Mouse (Mus musculus): ENCODE results near the gene Lrrk1. TPM values are rescaled to one million over a fixed set of nuclear protein-coding genes. Genes with fewer than 3 reads are reported as not detected.
"Not testable (repeated sequence)": the region's sequence is repeated elsewhere in the genome, so short reads cannot be mapped to it uniquely, and the experiment has no call there.

Lrrk1 gene
- polyA plus RNA-seq, 1 experiment from 2014 or later, result 29.3 TPM

DNA sequence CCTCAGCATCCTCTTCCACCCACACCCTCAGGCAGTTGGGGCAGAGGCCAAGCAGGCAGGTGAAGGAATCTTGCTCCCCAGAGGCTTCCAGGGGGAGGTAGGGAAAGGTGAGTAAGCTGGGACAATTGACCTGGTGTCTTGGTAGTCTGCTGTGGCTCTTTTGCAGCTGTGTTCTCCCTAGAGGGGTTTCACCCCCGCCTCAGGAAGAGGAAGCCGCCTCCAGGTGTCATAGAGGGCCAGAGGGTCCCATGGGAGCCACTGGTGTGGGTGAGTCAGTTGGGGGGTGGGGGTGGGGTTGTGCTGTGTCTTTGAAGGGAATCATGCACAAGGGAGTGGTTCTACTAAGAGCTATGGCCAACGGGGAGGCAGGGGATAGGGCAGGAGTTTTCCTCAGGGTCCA is 193.6 kb downstream of the Lrrk1 start:
- 67% methylated on average over 3 of the region's 3 CpGs for WGBS
- ATAC-seq (ENCODE audit: low read depth), result no peak
- no peaks in the 10 kb centered on the region for H3K36me3 ChIP-seq (ENCODE audit: control insufficient read depth, insufficient read depth, low read length)
- H3K9ac ChIP-seq (ENCODE audit: low read length), result no peak overlapping the region
- H3K9me3 ChIP-seq (ENCODE audit: control insufficient read depth, low read length), result no peaks in the 10 kb centered on the region
- peaks cover 14% of the 10 kb centered on the region for H3K4me1 ChIP-seq (replicated peaks; ENCODE audit: control insufficient read depth, insufficient read depth, low read length)
- H3K4me2 ChIP-seq (ENCODE audit: low read depth, low read length), result no peak overlapping the region
- no peak overlapping the region for H3K4me3 ChIP-seq (ENCODE audit: low read length)
- H3K27me3 ChIP-seq (ENCODE audit: control insufficient read depth, insufficient read depth, low read depth, low read length), result no peaks in the 10 kb centered on the region
- no peak overlapping the region for H3K27ac ChIP-seq (ENCODE audit: low read length)

DNA sequence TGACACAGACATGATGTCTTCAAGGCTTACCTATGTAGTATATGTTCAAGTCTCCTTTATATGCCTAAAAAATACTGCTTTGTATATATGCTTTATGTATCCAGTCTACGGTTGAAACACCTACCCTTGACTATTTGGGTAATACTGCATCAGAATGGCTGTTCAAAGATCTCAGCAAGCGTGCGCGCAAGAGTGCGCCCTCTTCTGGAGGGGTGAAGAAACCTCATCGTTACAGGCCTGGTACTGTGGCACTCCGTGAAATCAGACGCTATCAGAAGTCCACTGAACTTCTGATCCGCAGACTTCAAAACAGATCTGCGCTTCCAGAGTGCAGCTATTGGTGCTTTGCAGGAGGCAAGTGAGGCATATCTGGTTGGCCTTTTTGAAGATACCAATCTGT is 197.8 kb downstream of the Lrrk1 start:
- not testable (repeated sequence) for ATAC-seq (ENCODE audit: low read depth); H3K36me3 ChIP-seq (ENCODE audit: control insufficient read depth, insufficient read depth, low read length); H3K27ac ChIP-seq (ENCODE audit: low read length); H3K4me1 ChIP-seq (replicated peaks; ENCODE audit: control insufficient read depth, insufficient read depth, low read length); H3K9me3 ChIP-seq (ENCODE audit: control insufficient read depth, low read length); H3K27me3 ChIP-seq (ENCODE audit: control insufficient read depth, insufficient read depth, low read depth, low read length); H3K4me2 ChIP-seq (ENCODE audit: low read depth, low read length); H3K9ac ChIP-seq (ENCODE audit: low read length); H3K4me3 ChIP-seq (ENCODE audit: low read length)
- WGBS, result 86% methylated on average over 10 of the region's 10 CpGs

DNA sequence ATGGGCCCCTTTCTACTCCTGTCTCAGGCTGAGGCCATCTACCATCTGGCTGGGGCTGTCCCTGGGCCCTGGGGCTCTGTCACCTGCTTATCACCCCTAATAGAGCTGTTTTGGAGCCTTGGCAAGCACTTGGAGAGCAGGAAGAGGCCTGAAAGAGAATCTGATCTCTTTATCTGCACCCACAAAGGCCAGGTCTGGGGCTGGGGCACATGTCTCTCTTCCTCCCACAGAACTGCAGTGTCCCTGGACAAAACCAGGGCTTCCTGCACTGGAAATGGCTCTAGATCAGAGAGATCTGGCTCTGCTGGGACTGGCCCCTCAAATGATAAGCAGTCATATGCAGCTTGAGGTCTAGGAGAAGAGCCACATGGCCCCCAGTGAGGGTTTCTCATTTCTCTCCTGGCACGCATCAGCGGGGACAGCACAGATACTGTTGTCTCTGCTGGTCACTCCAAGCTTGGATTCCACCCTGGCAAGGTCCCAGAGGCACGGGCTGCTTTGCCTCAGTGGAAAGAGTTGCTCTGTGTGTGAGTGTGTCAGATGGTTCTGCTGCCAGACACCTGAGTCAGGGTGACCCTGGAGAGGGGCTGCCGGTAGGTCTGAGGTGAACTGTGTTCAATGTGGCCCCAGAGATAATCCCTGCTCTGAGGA is 200.4 kb downstream of the Lrrk1 start:
- Histone ChIP-seq H3K9me3 (ENCODE audit: control insufficient read depth, low read length) (no peaks in the 10 kb centered on the region), H3K27me3 (ENCODE audit: control insufficient read depth, insufficient read depth, low read depth, low read length) (no peaks in the 10 kb centered on the region), H3K4me3 (ENCODE audit: low read length) (no peak overlapping the region), H3K4me2 (ENCODE audit: low read depth, low read length) (no peak overlapping the region), H3K4me1 (replicated peaks; ENCODE audit: control insufficient read depth, insufficient read depth, low read length) (peaks cover 7% of the 10 kb centered on the region), H3K27ac (ENCODE audit: low read length) (no peak overlapping the region), H3K9ac (ENCODE audit: low read length) (no peak overlapping the region), H3K36me3 (ENCODE audit: control insufficient read depth, insufficient read depth, low read length) (no peaks in the 10 kb centered on the region)
- ATAC-seq (ENCODE audit: low read depth), result 0 out of 2 replicates have a peak, but pooled peaks have one; percentile 4
- WGBS, result 71% methylated on average over 4 of the region's 4 CpGs

DNA sequence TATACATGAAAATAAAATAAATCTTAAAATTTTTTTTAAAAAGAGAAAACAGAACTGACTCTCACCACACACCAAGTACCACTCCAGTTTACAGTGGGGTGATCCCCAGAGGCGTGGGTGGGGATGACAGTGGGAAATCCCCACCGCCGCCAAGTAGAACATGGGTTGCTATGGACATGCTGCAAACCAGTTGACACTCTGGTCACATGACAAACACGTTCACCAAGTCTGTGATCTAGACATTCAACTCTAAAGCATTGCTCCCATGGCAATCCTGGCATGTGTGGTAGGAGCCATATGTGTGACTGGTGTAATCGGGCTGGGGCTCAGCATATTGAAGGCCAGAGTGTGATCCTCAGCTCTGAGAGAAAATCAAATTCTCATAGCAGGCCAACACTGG is 202.8 kb downstream of the Lrrk1 start:
- 87% methylated on average over 5 of the region's 5 CpGs for WGBS
- no peaks in the 10 kb centered on the region for H3K36me3 ChIP-seq (ENCODE audit: control insufficient read depth, insufficient read depth, low read length)
- no peak overlapping the region for H3K9ac ChIP-seq (ENCODE audit: low read length)
- H3K27me3 ChIP-seq (ENCODE audit: control insufficient read depth, insufficient read depth, low read depth, low read length), result no peaks in the 10 kb centered on the region
- no peak for ATAC-seq (ENCODE audit: low read depth)
- no peak overlapping the region for H3K27ac ChIP-seq (ENCODE audit: low read length)
- H3K9me3 ChIP-seq (ENCODE audit: control insufficient read depth, low read length), result no peaks in the 10 kb centered on the region
- no peak overlapping the region for H3K4me2 ChIP-seq (ENCODE audit: low read depth, low read length)
- no peak overlapping the region for H3K4me3 ChIP-seq (ENCODE audit: low read length)
- H3K4me1 ChIP-seq (replicated peaks; ENCODE audit: control insufficient read depth, insufficient read depth, low read length), result peaks cover 11% of the 10 kb centered on the region

DNA sequence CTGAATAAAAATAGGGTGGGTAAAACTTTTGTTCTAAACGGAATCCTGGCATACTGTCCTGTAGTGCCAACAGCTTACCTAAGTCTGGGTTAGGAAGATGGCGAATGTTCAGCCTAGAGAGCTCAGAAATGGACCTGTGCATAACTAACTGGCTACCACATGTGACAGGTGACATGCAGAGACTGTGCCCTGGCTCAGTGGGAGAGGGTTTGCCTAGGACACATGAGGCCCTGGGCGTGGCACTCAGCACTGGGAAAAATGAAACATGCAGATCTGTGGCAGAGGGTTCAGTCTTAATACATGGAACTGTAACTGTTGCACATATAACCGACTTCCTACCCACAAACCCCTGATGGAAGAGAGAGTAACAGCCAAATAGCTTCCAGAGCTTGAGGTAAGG is 204.1 kb downstream of the Lrrk1 start:
- no peak overlapping the region for H3K4me3 ChIP-seq (ENCODE audit: low read length)
- no peak overlapping the region for H3K4me2 ChIP-seq (ENCODE audit: low read depth, low read length)
- no peaks in the 10 kb centered on the region for H3K27me3 ChIP-seq (ENCODE audit: control insufficient read depth, insufficient read depth, low read depth, low read length)
- no peak overlapping the region for H3K9ac ChIP-seq (ENCODE audit: low read length)
- no peak overlapping the region for H3K27ac ChIP-seq (ENCODE audit: low read length)
- no peaks in the 10 kb centered on the region for H3K9me3 ChIP-seq (ENCODE audit: control insufficient read depth, low read length)
- 66% methylated on average over 4 of the region's 4 CpGs for WGBS
- no peak for ATAC-seq (ENCODE audit: low read depth)
- no peaks in the 10 kb centered on the region for H3K36me3 ChIP-seq (ENCODE audit: control insufficient read depth, insufficient read depth, low read length)
- peaks cover 18% of the 10 kb centered on the region for H3K4me1 ChIP-seq (replicated peaks; ENCODE audit: control insufficient read depth, insufficient read depth, low read length)

DNA sequence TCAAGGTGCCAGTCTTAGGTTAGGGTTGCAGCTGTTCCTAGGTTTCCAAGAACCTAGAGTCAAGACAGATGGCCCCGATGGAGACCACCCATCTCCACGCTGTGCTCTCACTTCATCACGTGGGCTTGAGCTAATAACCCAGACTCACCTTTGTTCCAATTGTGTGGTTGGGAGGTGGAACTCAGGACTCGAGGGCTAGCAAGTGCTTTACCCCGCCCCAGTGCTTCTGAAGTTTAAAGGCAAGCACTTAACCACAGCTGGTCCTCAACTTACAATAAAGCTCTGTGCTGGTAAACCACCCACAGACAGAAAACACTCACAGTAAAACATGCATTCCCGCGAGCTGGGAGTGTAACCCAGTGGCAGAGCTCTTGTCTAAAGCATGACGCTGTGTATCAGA is 204.7 kb downstream of the Lrrk1 start:
- ATAC-seq (ENCODE audit: low read depth), result peak; percentile 69
- Histone ChIP-seq H3K9ac (ENCODE audit: low read length) (no peak overlapping the region), H3K36me3 (ENCODE audit: control insufficient read depth, insufficient read depth, low read length) (no peaks in the 10 kb centered on the region), H3K27me3 (ENCODE audit: control insufficient read depth, insufficient read depth, low read depth, low read length) (no peaks in the 10 kb centered on the region), H3K9me3 (ENCODE audit: control insufficient read depth, low read length) (no peaks in the 10 kb centered on the region), H3K4me1 (replicated peaks; ENCODE audit: control insufficient read depth, insufficient read depth, low read length) (peaks cover 21% of the 10 kb centered on the region), H3K4me2 (ENCODE audit: low read depth, low read length) (no peak overlapping the region), H3K4me3 (ENCODE audit: low read length) (no peak overlapping the region), H3K27ac (ENCODE audit: low read length) (no peak overlapping the region)
- WGBS, result 45% methylated on average over 8 of the region's 8 CpGs

DNA sequence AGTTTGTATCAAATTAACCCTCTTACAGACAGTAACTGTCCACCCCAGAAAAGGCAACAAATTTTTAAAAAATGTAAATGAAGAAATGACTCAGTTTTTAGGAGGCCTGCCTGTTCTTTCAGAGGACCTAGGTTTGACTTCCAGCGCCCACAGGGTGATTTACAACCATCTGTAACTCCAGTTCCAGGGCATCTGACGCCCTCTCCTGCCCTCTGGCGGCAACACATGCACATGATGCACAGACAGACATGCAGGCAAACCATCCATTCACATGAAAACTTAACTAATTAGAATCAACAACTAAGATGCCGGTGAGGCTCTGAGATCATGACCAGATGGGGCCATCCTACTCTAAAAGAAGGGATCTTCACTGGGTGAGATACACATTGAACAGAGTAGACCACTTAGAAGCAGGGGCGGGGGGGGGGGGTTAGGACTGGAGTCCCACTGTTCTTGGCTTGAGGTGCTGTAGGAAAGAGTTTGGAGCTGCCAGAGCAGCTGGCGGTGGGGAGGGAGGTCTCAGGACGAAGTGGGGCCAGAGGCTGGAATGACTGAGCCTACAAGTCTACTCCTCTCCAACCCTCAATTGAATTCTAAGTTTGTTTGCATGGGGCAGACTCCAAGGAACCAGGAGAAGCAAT is 206.0 kb downstream of the Lrrk1 start:
- H3K4me3 ChIP-seq (ENCODE audit: low read length), result no peak overlapping the region
- H3K9me3 ChIP-seq (ENCODE audit: control insufficient read depth, low read length), result no peaks in the 10 kb centered on the region
- H3K27me3 ChIP-seq (ENCODE audit: control insufficient read depth, insufficient read depth, low read depth, low read length), result no peaks in the 10 kb centered on the region
- H3K4me1 ChIP-seq (replicated peaks; ENCODE audit: control insufficient read depth, insufficient read depth, low read length), result peaks cover 21% of the 10 kb centered on the region
- WGBS, result 75% methylated on average over 7 of the region's 7 CpGs
- ATAC-seq (ENCODE audit: low read depth), result no peak
- no peaks in the 10 kb centered on the region for H3K36me3 ChIP-seq (ENCODE audit: control insufficient read depth, insufficient read depth, low read length)
- H3K9ac ChIP-seq (ENCODE audit: low read length), result no peak overlapping the region
- H3K27ac ChIP-seq (ENCODE audit: low read length), result no peak overlapping the region
- no peak overlapping the region for H3K4me2 ChIP-seq (ENCODE audit: low read depth, low read length)

DNA sequence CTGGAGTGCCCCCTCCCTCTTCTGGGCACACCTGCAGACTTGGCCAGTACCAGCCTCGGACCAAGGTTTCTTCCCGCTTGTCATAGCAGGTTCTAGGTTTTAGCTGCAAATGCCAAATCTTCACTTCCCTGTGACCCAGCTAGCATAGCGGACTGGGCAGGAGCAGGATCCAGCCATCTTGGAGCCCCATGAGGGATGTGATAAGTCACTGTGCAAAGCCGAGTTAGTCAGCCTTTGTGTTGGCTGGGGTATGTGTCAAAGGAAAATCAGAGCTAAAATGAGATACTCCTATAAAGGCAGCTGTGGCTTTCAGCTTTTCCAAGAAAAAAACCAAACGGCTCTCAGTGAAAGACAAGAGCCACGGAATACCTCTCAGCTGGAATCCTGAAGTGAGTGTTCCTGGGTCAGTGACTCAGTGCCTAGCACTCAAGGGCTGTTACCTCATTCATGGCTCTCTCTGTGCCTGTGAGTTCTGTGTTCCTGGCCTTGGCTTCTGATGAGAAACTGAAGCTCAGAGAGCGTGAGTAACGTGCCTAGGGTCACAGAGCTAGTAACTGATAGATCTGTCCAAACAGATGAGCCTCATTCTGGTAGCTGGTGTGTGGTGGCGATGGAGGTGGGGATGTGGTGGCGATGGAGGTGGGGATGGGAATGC is 207.3 kb downstream of the Lrrk1 start:
- Histone ChIP-seq H3K27me3 (ENCODE audit: control insufficient read depth, insufficient read depth, low read depth, low read length) (no peaks in the 10 kb centered on the region), H3K36me3 (ENCODE audit: control insufficient read depth, insufficient read depth, low read length) (no peaks in the 10 kb centered on the region), H3K4me2 (ENCODE audit: low read depth, low read length) (no peak overlapping the region), H3K9me3 (ENCODE audit: control insufficient read depth, low read length) (no peaks in the 10 kb centered on the region), H3K4me1 (replicated peaks; ENCODE audit: control insufficient read depth, insufficient read depth, low read length) (peaks cover 21% of the 10 kb centered on the region), H3K27ac (ENCODE audit: low read length) (no peak overlapping the region), H3K4me3 (ENCODE audit: low read length) (no peak overlapping the region), H3K9ac (ENCODE audit: low read length) (no peak overlapping the region)
- WGBS, result 77% methylated on average over 10 of the region's 10 CpGs
- ATAC-seq (ENCODE audit: low read depth), result no peak

DNA sequence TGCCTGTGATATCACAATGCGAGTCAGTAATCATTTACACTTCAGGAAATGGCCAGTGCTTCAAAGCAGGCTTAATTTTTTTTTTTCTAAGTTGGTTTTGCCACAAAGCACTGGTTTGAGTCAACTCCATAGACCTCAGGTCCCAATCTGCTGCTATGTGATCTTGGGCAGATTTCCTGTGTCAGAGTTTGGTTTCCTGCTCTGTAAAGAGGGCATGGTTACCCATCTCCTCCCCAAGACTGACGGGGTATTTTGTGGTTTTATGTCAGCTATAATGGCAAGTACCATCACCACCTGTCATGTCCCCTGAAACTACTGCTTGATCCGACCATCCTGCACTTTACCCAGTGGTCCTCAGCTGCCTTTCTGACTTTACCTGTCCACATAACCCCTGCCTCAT is 207.9 kb downstream of the Lrrk1 start:
- Histone ChIP-seq H3K9me3 (ENCODE audit: control insufficient read depth, low read length) (no peaks in the 10 kb centered on the region), H3K4me2 (ENCODE audit: low read depth, low read length) (no peak overlapping the region), H3K27me3 (ENCODE audit: control insufficient read depth, insufficient read depth, low read depth, low read length) (no peaks in the 10 kb centered on the region), H3K4me1 (replicated peaks; ENCODE audit: control insufficient read depth, insufficient read depth, low read length) (peaks cover 21% of the 10 kb centered on the region), H3K27ac (ENCODE audit: low read length) (no peak overlapping the region), H3K4me3 (ENCODE audit: low read length) (no peak overlapping the region), H3K36me3 (ENCODE audit: control insufficient read depth, insufficient read depth, low read length) (no peaks in the 10 kb centered on the region), H3K9ac (ENCODE audit: low read length) (no peak overlapping the region)
- WGBS, result 64% methylated on average over 3 of the region's 3 CpGs
- no peak for ATAC-seq (ENCODE audit: low read depth)
